Mouse (Mus musculus): ENCODE data around the gene Olfr1080. TPM values are rescaled to one million over a fixed set of nuclear protein-coding genes. Genes with fewer than 3 reads are reported as not detected.
"Not testable (repeated sequence)": the region's sequence is repeated elsewhere in the genome, so short reads cannot be mapped to it uniquely, and the experiment has no call there.

The Olfr1080 gene
- not detected for total RNA-seq (2021)

DNA sequence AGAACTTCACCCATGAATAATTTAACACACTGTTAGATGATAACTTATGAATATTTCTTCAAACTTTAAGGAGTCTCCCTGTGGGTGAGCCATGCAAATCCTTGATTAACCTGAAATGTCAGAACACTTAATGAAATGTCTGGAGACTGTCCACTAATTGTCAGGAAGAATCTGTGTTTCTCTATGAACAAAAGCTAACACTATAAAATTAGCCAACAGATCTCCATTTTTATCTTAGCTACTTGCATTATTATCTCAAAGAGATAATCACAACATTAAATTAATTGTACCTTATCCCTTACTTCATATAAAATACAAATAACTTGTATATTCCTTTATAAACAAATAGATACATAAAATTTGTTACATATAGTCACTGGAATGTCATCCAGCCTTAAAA, at the start of gene Olfr1080:
TSS of gene Olfr1080 (minus strand) at position 101 of the 400 bp plus-strand sequence.
- DNase-seq; intact Hi-C loops (cut with DNase I): not testable (repeated sequence)

GRCm38 (mm10) chr2:86598866-86599265, 40.8 kb upstream of the Olfr1080 start, which contains the start of gene Olfr1082:
Olfr1082 (minus strand) TSS chr2:86598966.
- intact Hi-C loops (cut with DNase I); DNase-seq: not testable (repeated sequence)

GRCm38 (mm10) chr2:86542380-86542779, 15.7 kb downstream of the Olfr1080 start, which contains the start of gene Olfr1079:
Olfr1079 (minus strand) TSS chr2:86542480.
- no peak for DNase-seq
- intact Hi-C loops (cut with DNase I), result no loop called here

DNA sequence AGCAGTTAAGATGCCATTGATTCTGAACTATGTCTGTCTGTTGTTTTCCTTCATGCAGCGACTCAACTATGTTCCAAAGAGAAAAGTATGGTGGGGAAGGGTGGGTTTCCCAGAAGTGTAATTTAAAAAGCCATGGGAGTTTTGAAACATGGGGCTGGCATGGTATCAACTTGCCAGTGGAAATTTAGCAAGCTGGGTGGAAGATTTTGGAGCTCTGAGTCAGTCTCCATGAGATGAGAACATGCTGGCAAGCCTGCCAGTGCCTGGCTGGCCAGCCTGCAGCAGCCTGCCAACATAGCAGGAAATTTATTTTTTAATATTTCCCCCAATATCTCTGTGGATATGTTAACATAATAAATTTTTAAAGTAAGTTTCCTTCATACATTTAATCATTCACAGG, 27.0 kb downstream of the Olfr1080 start:
- intact Hi-C loops (cut with DNase I), result no loop called here
- peak; percentile 15 for DNase-seq

GRCm38 (mm10) chr2:86508161-86508560, 49.9 kb downstream of the Olfr1080 start, which contains the start of gene Olfr1076:
Olfr1076 (plus strand) TSS chr2:86508461.
- DNase-seq, result no peak
- intact Hi-C loops (cut with DNase I), result no loop called here

Other genes starting within 250 kb of the Olfr1080 start
- not detected for gene Olfr1053, start 243.0 kb downstream of the Olfr1080 start, total RNA-seq (2021)
- not detected for gene Olfr1054, start 222.8 kb downstream of the Olfr1080 start, total RNA-seq (2021)
- not detected for gene Olfr1055, start 208.0 kb downstream of the Olfr1080 start, total RNA-seq (2021)
- gene Olfr1056, start 195.8 kb downstream of the Olfr1080 start, total RNA-seq (2021), result not detected
- not detected for gene Olfr1057, start 179.8 kb downstream of the Olfr1080 start, total RNA-seq (2021)
- gene Olfr1058, start 169.7 kb downstream of the Olfr1080 start, total RNA-seq (2021), result not detected
- not detected for gene Olfr1061, start 144.2 kb downstream of the Olfr1080 start, total RNA-seq (2021)
- not detected for gene Olfr1062, start 131.5 kb downstream of the Olfr1080 start, total RNA-seq (2021)
- gene Olfr1065, start 107.6 kb downstream of the Olfr1080 start, total RNA-seq (2021), result not detected
- not detected for gene Olfr1066, start 102.0 kb downstream of the Olfr1080 start, total RNA-seq (2021)
- not detected for gene Olfr228, start 70.8 kb downstream of the Olfr1080 start, total RNA-seq (2021)
- gene Olfr1076, start 49.8 kb downstream of the Olfr1080 start, total RNA-seq (2021), result not detected
- gene Olfr1079, start 15.8 kb downstream of the Olfr1080 start, total RNA-seq (2021), result not detected
- gene Olfr1082, start 40.7 kb upstream of the Olfr1080 start, total RNA-seq (2021), result not detected
- gene Olfr1084, start 81.5 kb upstream of the Olfr1080 start, total RNA-seq (2021), result not detected
- gene Olfr1085, start 103.8 kb upstream of the Olfr1080 start, total RNA-seq (2021), result not detected
- gene Olfr1086, start 121.9 kb upstream of the Olfr1080 start, total RNA-seq (2021), result not detected
- gene Olfr1087, start 140.2 kb upstream of the Olfr1080 start, total RNA-seq (2021), result not detected
- gene Olfr1089, start 175.5 kb upstream of the Olfr1080 start, total RNA-seq (2021), result not detected
- not detected for gene Olfr1090, start 200.8 kb upstream of the Olfr1080 start, total RNA-seq (2021)
- gene Olfr1093, start 224.2 kb upstream of the Olfr1080 start, total RNA-seq (2021), result not detected

All from left cerebral cortex, postnatal 4 days (tissue).